Mouse (Mus musculus): ENCODE results near the gene Cyld.
"Not testable (repeated sequence)": the region's sequence is repeated elsewhere in the genome, so short reads cannot be mapped to it uniquely, and the experiment has no call there.

The Cyld gene

GRCm38 (mm10) chr8:88689151-88689550, 7.7 kb upstream of the Cyld start:
- DNase-seq (ENCODE audit: low spot score in 2 of 2), result peak in 1 of 2 experiments; percentile 42

DNA sequence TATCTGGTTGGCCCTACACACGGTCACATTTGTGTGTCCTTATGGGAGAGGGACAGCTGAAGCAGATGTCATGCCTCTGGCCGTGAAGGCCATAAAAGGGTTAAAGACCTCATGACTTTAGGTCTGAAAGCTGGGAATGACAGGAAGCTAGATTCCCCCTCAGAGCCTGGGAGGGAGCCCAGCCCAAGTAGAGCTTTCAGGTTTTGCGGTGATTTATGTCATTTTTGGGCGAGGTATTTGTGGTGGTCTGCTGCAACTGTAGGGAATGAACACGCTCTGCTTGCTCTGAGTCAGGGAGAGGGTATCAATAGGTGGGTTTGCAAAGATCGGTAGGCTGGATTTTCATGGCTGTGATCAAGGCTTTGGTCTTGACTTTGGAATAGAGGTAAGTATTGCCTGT, 6.9 kb upstream of the Cyld start:
- DNase-seq (ENCODE audit: low spot score in 2 of 2), result peak in 1 of 2 experiments; percentile 49

DNA sequence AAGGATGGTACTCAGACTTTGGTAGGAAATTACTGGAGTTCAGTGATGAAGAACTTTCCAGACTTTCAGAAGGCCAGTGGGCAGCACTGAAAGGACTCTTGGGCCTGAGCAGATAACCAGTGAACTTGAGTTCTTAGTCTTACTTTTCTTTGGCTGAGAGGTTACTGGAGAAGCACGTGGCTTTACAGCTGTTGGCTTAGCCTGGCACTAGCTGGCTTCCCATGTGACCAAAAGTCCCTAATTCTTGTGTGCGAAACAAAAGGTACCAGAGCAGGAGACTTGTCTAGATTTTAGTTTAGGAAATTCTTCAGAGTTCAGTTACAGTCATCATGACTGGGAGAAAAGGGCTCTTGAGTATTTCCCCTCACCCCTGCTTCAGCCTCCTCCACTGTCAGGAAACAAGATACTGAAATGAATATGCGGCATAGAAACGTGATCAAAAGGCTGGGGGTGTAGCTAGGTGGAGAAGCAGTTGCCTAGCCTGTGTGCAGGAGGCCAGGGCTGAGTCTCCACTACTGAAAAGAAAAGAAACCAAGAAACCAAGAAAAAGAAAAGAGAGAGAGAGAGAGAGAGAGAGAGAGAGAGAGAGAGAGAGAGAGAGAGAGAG, 5.4 kb upstream of the Cyld start:
- peak in 1 of 2 experiments; percentile 50 for DNase-seq (ENCODE audit: low spot score in 2 of 2)

DNA sequence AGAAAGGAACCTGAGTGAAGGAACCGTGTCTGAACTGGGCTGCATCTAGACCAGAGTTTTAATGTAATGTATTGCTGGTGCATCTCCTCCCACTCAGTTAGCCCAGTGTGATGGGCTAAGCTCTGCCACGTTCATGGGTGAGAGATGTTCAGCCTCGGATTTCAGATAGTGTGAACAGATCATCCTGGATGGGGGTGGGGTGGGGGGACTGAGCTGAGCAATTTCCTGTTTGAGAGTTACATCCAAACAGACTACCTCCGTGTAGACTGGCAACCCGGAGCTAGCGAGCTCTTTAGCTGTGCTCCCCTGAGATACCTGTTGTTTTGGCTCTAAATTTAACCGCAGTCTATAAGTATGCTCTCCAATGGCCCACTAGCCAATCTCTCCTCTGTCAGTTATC, 4.9 kb upstream of the Cyld start:
- peak in 1 of 2 experiments; percentile 59 for DNase-seq (ENCODE audit: low spot score in 2 of 2)

- no peak for DNase-seq (ENCODE audit: low spot score in 2 of 2)
Observed at GRCm38 (mm10) chr8:88692866-88693265, 4.0 kb upstream of the Cyld start.

GRCm38 (mm10) chr8:88693376-88693775, 3.5 kb upstream of the Cyld start:
- DNase-seq (ENCODE audit: low spot score in 2 of 2), result no peak

GRCm38 (mm10) chr8:88694291-88694690, 2.5 kb upstream of the Cyld start:
- peak; percentile 51 to 74 for DNase-seq (ENCODE audit: low spot score in 2 of 2)

DNA sequence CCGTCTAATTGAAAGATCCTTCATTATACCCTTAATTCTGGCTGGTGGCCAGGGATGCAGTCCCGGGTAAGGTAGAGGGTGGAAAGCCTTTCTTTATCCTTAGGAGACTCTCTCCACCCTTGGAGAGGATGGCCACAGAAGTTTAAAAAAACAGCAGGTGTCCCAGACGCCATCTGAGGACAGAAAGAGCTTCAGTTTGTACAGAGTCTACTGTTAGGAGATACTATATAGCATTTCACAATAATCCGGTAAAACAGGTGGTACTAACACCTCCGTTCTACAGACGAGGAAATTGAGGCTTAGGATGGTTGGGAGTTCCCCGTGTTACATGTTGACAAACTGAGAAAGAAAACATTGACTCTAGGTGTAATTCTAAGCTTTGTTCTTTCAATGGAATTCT, 600 bp upstream of the Cyld start:
- no peak for DNase-seq (ENCODE audit: low spot score in 2 of 2)

DNA sequence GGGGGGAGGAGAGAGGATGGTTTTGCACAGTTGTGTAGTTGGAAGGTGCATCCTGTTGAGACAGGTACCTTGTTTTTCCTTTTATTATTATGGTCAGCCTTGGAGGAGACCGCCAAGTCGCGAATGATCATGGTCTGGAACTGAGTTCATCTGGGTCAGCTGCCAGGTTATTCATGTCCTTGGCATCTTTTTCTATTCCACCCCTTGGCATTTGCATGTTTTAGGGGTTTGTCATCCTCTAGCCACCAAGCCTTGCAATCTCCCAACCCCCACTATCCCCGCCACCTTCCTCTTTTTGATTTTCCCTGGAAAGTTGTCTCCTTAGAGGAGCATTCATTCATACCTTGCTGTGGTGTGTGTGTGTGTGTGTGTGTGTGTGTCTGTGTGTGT, 809 bp downstream of the Cyld start:
- DNase-seq (ENCODE audit: low spot score in 2 of 2), result no peak

DNA sequence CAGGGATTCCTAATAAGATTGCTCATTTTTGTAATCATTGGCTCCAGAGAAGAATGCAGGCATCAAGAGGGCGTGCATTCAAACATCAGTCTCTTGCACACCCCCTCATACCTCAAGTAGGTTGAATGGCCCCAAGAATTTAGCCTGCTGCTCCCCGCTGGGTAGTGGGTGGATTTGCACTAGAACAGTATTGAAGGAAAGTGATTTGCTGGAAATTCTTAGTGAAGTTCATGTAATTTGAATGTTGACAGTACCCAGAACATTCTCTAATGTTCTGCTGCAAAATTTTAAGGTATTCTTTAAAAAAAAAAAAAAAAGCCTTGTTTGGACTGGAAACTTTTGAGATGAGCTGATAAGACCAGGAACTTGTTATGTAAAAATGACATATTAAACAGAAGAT, 1.2 kb downstream of the Cyld start:
- DNase-seq (ENCODE audit: low spot score in 2 of 2), result no peak

DNA sequence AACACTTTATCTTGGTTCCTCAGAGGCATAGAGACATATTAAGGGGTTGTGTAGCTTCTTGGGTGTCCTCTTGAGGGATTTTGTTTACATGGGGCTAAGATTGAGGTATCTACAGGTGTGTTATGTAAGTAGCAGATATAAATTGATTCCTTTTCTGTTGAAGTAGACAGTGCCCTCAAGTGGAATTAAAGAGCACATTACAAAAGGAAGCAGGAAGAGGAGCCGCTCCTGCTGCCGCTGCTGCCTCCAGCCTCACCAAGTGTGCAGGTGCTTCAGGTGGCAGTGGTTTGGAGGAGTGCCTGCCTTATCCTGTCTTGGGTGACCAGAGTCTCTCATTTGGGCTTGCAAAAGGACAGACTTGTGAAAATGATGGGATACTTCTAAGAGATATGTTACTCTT, 4.8 kb downstream of the Cyld start:
- DNase-seq (ENCODE audit: low spot score in 2 of 2), result no peak

GRCm38 (mm10) chr8:88702816-88703215, 6.0 kb downstream of the Cyld start:
- DNase-seq (ENCODE audit: low spot score in 2 of 2), result no peak

- DNase-seq (ENCODE audit: low spot score in 2 of 2), result no peak
Observed at GRCm38 (mm10) chr8:88723256-88723963, 26.6 kb downstream of the Cyld start.

DNA sequence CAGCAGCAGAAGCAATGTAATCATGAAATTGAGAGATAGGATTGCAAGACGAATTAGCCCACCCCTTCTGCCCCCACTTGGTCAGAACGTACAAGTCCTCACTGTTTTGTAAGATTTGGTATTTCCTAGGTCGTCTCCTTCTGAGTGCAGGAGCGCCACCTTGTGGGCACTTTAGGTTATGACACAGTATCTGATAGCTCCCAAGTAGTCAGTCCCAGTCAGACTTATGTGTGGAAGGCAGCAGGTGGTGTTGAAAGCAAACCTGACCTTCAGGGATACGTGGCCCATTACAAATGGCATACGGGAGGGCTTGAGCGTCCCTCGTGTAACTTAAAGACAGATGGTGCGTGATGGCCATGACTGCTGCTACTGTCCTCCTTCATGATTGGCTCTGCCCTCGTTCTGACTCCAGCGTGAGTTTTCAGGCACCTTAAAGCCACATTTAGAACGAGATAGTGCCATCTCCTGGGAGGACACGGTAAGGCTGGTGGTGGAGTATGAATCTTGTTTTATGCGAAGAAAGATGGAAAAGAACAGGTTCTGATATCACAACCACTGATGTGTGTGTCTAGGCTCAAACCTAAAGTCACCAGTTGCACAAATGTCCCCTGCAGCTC, 58.5 kb downstream of the Cyld start:
- DNase-seq (ENCODE audit: low spot score in 2 of 2), result peak; percentile 74 to 90

- DNase-seq (ENCODE audit: low spot score in 2 of 2), result no peak
Observed at GRCm38 (mm10) chr8:88761980-88762379, 65.2 kb downstream of the Cyld start.

DNA sequence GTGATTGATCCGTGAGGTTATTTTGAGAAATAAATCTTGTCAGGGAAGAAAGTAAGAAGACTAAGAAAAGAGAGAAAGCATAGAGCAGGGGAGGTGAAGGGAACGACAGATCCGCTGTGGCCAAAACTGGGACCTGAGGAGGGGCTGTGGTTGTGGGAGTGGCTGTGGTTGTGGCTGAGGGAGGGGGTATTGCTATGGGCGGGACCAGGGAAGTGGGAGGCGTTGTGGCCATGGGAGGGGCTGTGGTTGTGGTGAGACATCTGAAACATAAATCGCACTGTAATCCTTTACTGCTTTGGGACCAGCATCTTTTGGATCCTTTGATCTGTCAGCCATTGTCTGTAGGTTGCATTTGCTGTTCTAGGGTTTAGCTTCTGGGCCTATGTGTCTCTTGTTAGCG, 74.4 kb downstream of the Cyld start:
- DNase-seq (ENCODE audit: low spot score in 2 of 2), result no peak

- DNase-seq (ENCODE audit: low spot score in 2 of 2), result no peak
Observed at GRCm38 (mm10) chr8:88774593-88775297, 77.9 kb downstream of the Cyld start.

DNA sequence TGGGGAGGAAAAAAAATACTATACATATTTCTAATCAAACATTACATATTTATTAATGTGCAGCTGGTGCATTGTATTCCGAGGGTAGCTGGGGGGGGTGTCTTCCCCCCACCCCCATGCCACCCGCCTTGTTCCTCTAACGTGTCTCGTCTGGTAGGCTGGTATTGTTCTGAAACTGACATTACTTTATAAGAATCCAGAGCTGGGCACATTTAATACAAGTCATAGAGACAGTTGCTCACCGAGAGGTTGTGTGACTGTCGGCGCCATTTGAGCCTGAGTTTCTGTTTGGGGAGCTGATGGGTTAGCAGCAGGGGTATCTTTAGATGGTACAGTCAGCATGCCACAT, 78.4 kb downstream of the Cyld start:
- DNase-seq (ENCODE audit: low spot score in 2 of 2), result no peak

GRCm38 (mm10) chr8:88780142-88780541, 83.3 kb downstream of the Cyld start:
- no peak for DNase-seq (ENCODE audit: low spot score in 2 of 2)

GRCm38 (mm10) chr8:88781283-88781682, 84.5 kb downstream of the Cyld start:
- DNase-seq (ENCODE audit: low spot score in 2 of 2), result no peak

DNA sequence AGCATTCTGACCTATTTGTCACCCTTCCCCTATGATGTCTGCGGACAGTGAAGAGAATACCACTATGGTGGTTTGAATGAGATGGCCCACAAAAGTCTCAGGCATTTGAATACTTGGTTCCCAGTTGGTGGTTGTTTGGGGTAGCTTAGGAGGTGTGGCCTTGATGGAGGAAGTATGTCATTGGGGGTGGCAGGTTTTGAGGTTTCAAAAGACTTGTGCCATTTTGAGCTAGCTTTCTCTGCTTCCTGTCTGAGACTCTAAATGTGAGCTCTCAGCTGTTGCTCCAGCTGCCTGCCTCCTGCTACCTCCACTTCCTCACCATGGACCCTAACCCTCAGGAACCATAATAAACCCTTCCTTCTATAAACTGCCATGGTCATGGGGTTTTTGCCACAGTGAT, 86.9 kb downstream of the Cyld start:
- no peak for DNase-seq (ENCODE audit: low spot score in 2 of 2)

GRCm38 (mm10) chr8:88788335-88788734, 91.5 kb downstream of the Cyld start:
- DNase-seq (ENCODE audit: low spot score in 2 of 2), result not testable (repeated sequence)
